ENCODE assay signal across 8 mouse cellular contexts in genomic region chr11:60416590-60416962, GRCm38 (mm10). TPM values are rescaled to one million over a fixed set of nuclear protein-coding genes. Genes with fewer than 3 reads are reported as not detected.
A peak's percentile ranks its signal among the peaks of the same experiment; 100 is the strongest.
DNase-seq lines count a peak whose midpoint lies in the region; ATAC-seq and TF ChIP-seq lines count a peak whose summit lies in the region.

No protein-coding gene starts in this region.

- no peaks in the 10 kb centered on the region for H3K27me3 ChIP-seq in kidney, postnatal 0 days (ENCODE audit: insufficient read depth, low read length)
- no peaks in the 10 kb centered on the region for H3K27me3 ChIP-seq in embryonic facial prominence, embryonic 10.5 days (replicated peaks; ENCODE audit: low read depth, poor library complexity, severe bottlenecking)
- no peaks in the 10 kb centered on the region for H3K27me3 ChIP-seq in intestine, embryonic 16.5 days (replicated peaks; ENCODE audit: control insufficient read depth, insufficient read depth, low read length)
- H3K27me3 ChIP-seq in neural tube, embryonic 12.5 days (replicated peaks) = no peaks in the 10 kb centered on the region

- H3K9ac ChIP-seq in kidney, postnatal 0 days (ENCODE audit: low read depth, low read length) = peak overlapping the region; percentile 64
- peak overlapping the region; percentile 89 for H3K9ac ChIP-seq in intestine, embryonic 16.5 days (ENCODE audit: low read depth, low read length)
- peak overlapping the region; percentile 80 for H3K9ac ChIP-seq in neural tube, embryonic 12.5 days

- under 1% methylated on average over 21 of the region's 21 CpGs for WGBS in kidney, postnatal 0 days
- under 1% methylated on average over 21 of the region's 21 CpGs for WGBS in embryonic facial prominence, embryonic 10.5 days
- WGBS in intestine, embryonic 16.5 days = under 1% methylated on average over 21 of the region's 21 CpGs
- under 1% methylated on average over 21 of the region's 21 CpGs for WGBS in neural tube, embryonic 12.5 days

- peak overlapping the region; percentile 57 for H3K4me2 ChIP-seq in kidney, postnatal 0 days (ENCODE audit: low read length)
- H3K4me2 ChIP-seq in intestine, embryonic 16.5 days (ENCODE audit: low read depth, low read length) = peak overlapping the region; percentile 65
- H3K4me2 ChIP-seq in neural tube, embryonic 12.5 days (replicated peaks) = peak overlapping the region; percentile 96

- no peaks in the 10 kb centered on the region for H3K9me3 ChIP-seq in kidney, postnatal 0 days (replicated peaks; ENCODE audit: low read length)
- H3K9me3 ChIP-seq in embryonic facial prominence, embryonic 10.5 days = no peaks in the 10 kb centered on the region
- H3K9me3 ChIP-seq in intestine, embryonic 16.5 days (ENCODE audit: control insufficient read depth, low read length) = no peaks in the 10 kb centered on the region
- H3K9me3 ChIP-seq in neural tube, embryonic 12.5 days = no peaks in the 10 kb centered on the region

- TF ChIP-seq CTCF in kidney, postnatal 0 days (IDR thresholded peaks at IDR 0.05; ENCODE audit: low read depth) = no peak

- peak; percentile 53 for ATAC-seq in kidney, postnatal 0 days (replicated peaks; ENCODE audit: low FRiP score, low read depth)
- ATAC-seq in intestine, embryonic 16.5 days = peak; percentile 53
- ATAC-seq in neural tube, embryonic 12.5 days (ENCODE audit: low FRiP score, low read depth) = no peak; the same call in 1 of the 2 replicates

- DNase-seq in kidney, postnatal 0 days (ENCODE audit: low spot score) = no peak
- DNase-seq in kidney, adult 8-10 months = no peak
- DNase-seq in embryonic facial prominence, embryonic 10.5 days (ENCODE audit: low spot score) = no peak
- DNase-seq in right cerebral cortex, postnatal 14 days = no peak
- DNase-seq in left cerebral cortex, adult 8-10 months (ENCODE audit: low spot score in 2 of 2) = no peak
- no peak for DNase-seq in right cerebral cortex, postnatal 10 days (ENCODE audit: low spot score in 2 of 2)

- peaks cover 12% of the 10 kb centered on the region; the same call in 1 of the 2 replicates for H3K4me1 ChIP-seq in kidney, postnatal 0 days (replicated peaks; ENCODE audit: insufficient read depth, low read length)
- H3K4me1 ChIP-seq in embryonic facial prominence, embryonic 10.5 days = peaks cover 37% of the 10 kb centered on the region
- peaks cover 15% of the 10 kb centered on the region for H3K4me1 ChIP-seq in intestine, embryonic 16.5 days (ENCODE audit: control insufficient read depth, insufficient read depth, low read length)
- H3K4me1 ChIP-seq in neural tube, embryonic 12.5 days = peaks cover 23% of the 10 kb centered on the region

- peak overlapping the region; percentile 91 for H3K4me3 ChIP-seq in kidney, postnatal 0 days (replicated peaks; ENCODE audit: low read depth, low read length)
- peak overlapping the region; percentile 98 for H3K4me3 ChIP-seq in embryonic facial prominence, embryonic 10.5 days
- peak overlapping the region; percentile 88 for H3K4me3 ChIP-seq in intestine, embryonic 16.5 days (ENCODE audit: low read length)
- peak overlapping the region; percentile 88 for H3K4me3 ChIP-seq in neural tube, embryonic 12.5 days

- no peaks in the 10 kb centered on the region for H3K36me3 ChIP-seq in kidney, postnatal 0 days (ENCODE audit: insufficient read depth, low read length)
- H3K36me3 ChIP-seq in embryonic facial prominence, embryonic 10.5 days (replicated peaks) = peaks cover 3% of the 10 kb centered on the region; the same call in 1 of the 2 replicates
- H3K36me3 ChIP-seq in intestine, embryonic 16.5 days (ENCODE audit: control insufficient read depth, insufficient read depth, low read length) = no peaks in the 10 kb centered on the region
- H3K36me3 ChIP-seq in neural tube, embryonic 12.5 days = no peaks in the 10 kb centered on the region

- H3K27ac ChIP-seq in kidney, postnatal 0 days = peak overlapping the region; percentile 60
- peak overlapping the region; percentile 96 for H3K27ac ChIP-seq in embryonic facial prominence, embryonic 10.5 days (replicated peaks)
- peak overlapping the region; percentile 54 for H3K27ac ChIP-seq in intestine, embryonic 16.5 days (ENCODE audit: low read length)
- no peak overlapping the region for H3K27ac ChIP-seq in neural tube, embryonic 12.5 days

RNA-seq across cellular contexts. Expression of gene Gid4, which starts 0.4 kb away (rescaled TPM):
- polyA plus RNA-seq in kidney, postnatal 0 days (2015; fragmentation: Nextera tagmentation; extraction: Ambion mirVana) = 18.3 and 19.2 TPM in 2 replicates
- polyA plus RNA-seq in embryonic facial prominence, embryonic 10.5 days (2016; fragmentation: Nextera tagmentation; extraction: Ambion mirVana) = 26.9 and 28.5 TPM in 2 replicates
- 20.4 and 22.4 TPM in 2 replicates for polyA plus RNA-seq in intestine, embryonic 16.5 days (2015; fragmentation: Nextera tagmentation; extraction: Ambion mirVana)
- polyA plus RNA-seq in neural tube, embryonic 12.5 days (2016; fragmentation: Nextera tagmentation; extraction: Ambion mirVana) = 24.4 and 25.5 TPM in 2 replicates
- total RNA-seq in left cerebral cortex, adult 8-10 months (2022) = 10 to 100 TPM; 45.6 to 53.8 (median 50.3) TPM

RNA-seq across cellular contexts. Expression of gene Atpaf2, which starts 1.7 kb away (rescaled TPM):
- 41.2 and 44.2 TPM in 2 replicates for polyA plus RNA-seq in kidney, postnatal 0 days (2015; fragmentation: Nextera tagmentation; extraction: Ambion mirVana)
- 61.7 and 63.6 TPM in 2 replicates for polyA plus RNA-seq in embryonic facial prominence, embryonic 10.5 days (2016; fragmentation: Nextera tagmentation; extraction: Ambion mirVana)
- 72.0 and 78.9 TPM in 2 replicates for polyA plus RNA-seq in intestine, embryonic 16.5 days (2015; fragmentation: Nextera tagmentation; extraction: Ambion mirVana)
- polyA plus RNA-seq in neural tube, embryonic 12.5 days (2016; fragmentation: Nextera tagmentation; extraction: Ambion mirVana) = 36.5 and 39.9 TPM in 2 replicates
- total RNA-seq in left cerebral cortex, adult 8-10 months (2022) = 10 to 100 TPM; 27.7 to 34.3 (median 30.8) TPM

RNA-seq across cellular contexts. Expression of gene Drg2, which starts 37.8 kb away (rescaled TPM):
- 77.4 and 80.7 TPM in 2 replicates for polyA plus RNA-seq in kidney, postnatal 0 days (2015; fragmentation: Nextera tagmentation; extraction: Ambion mirVana)
- polyA plus RNA-seq in embryonic facial prominence, embryonic 10.5 days (2016; fragmentation: Nextera tagmentation; extraction: Ambion mirVana) = 141 and 143 TPM in 2 replicates
- 102 and 107 TPM in 2 replicates for polyA plus RNA-seq in intestine, embryonic 16.5 days (2015; fragmentation: Nextera tagmentation; extraction: Ambion mirVana)
- polyA plus RNA-seq in neural tube, embryonic 12.5 days (2016; fragmentation: Nextera tagmentation; extraction: Ambion mirVana) = 103 TPM in 2 replicates
- total RNA-seq in left cerebral cortex, adult 8-10 months (2022) = 10 to 100 TPM; 66.9 to 74.1 (median 69.2) TPM

RNA-seq across cellular contexts. Expression of gene Myo15, which starts 52.6 kb away (rescaled TPM):
- polyA plus RNA-seq in kidney, postnatal 0 days (2015; fragmentation: Nextera tagmentation; extraction: Ambion mirVana) = 0.13 and 0.19 TPM in 2 replicates
- 0.21 and 0.22 TPM in 2 replicates for polyA plus RNA-seq in embryonic facial prominence, embryonic 10.5 days (2016; fragmentation: Nextera tagmentation; extraction: Ambion mirVana)
- 0.06 TPM in 2 replicates for polyA plus RNA-seq in intestine, embryonic 16.5 days (2015; fragmentation: Nextera tagmentation; extraction: Ambion mirVana)
- 0.05 and 0.13 TPM in 2 replicates for polyA plus RNA-seq in neural tube, embryonic 12.5 days (2016; fragmentation: Nextera tagmentation; extraction: Ambion mirVana)
- total RNA-seq in left cerebral cortex, adult 8-10 months (2022) = under 1 TPM; 0.06 to 0.21 (median 0.18) TPM
